Mouse (Mus musculus) forebrain, embryonic 13.5 days (tissue): ENCODE data around the gene Awat1. TPM values are rescaled to one million over a fixed set of nuclear protein-coding genes. Genes with fewer than 3 reads are reported as not detected.

Source experiments
- ATAC-seq: fragments of 200-750 bp; cut with Nextera tagmentation; 2 replicates; pipeline ENCODE4 v1.8.0; 2017
- H3K27ac ChIP-seq: fragments of 300-500 bp; sonication (generic); 2 replicates; pipeline ENCODE4 v1.5.1; 2015; ENCODE audit warnings: inconsistent platforms, mild to moderate bottlenecking, moderate library complexity
- H3K27me3 ChIP-seq: fragments of 300-500 bp; sonication (generic); 2 replicates; pipeline ENCODE4 v1.6.1; 2015; ENCODE audit warnings: mild to moderate bottlenecking, inconsistent platforms
- H3K36me3 ChIP-seq: fragments of 300-500 bp; sonication (generic); 2 replicates; pipeline ENCODE4 v1.6.1; 2015; ENCODE audit warnings: mild to moderate bottlenecking, inconsistent platforms; ENCODE audit not compliant: poor library complexity, severe bottlenecking
- H3K4me1 ChIP-seq: fragments of 300-500 bp; sonication (generic); 2 replicates; pipeline ENCODE4 v1.6.1; 2015; ENCODE audit warnings: inconsistent platforms
- H3K4me2 ChIP-seq: fragments of 300-500 bp; sonication (generic); 2 replicates; pipeline ENCODE4 v1.6.1; 2015; ENCODE audit warnings: inconsistent platforms, mild to moderate bottlenecking, moderate library complexity
- H3K4me3 ChIP-seq: fragments of 300-500 bp; sonication (generic); 2 replicates; pipeline ENCODE4 v1.5.1; 2015; ENCODE audit warnings: mild to moderate bottlenecking, inconsistent platforms
- H3K9ac ChIP-seq: fragments of 300-500 bp; sonication (generic); 2 replicates; pipeline ENCODE4 v1.6.1; 2015; ENCODE audit warnings: mild to moderate bottlenecking, inconsistent platforms
- H3K9me3 ChIP-seq: fragments of 300-500 bp; sonication (generic); replicated peaks from 2 replicates; pipeline ENCODE4 v1.6.1; 2016; ENCODE audit warnings: inconsistent platforms
- WGBS: fragments of 180-500 bp; shearing (Covaris S2); methylation state at CpG from one replicate; pipeline ENCODE4 v1.1.7; 2015; 5-methylcytosine and 5-hydroxymethylcytosine counted together
- polyA plus RNA-seq: library from polyadenylated mRNA; unstranded; fragments of >200 nt; fragmentation: Nextera tagmentation; extraction: Ambion mirVana; gene quantifications from 2 replicates; pipeline ENCODE4 v1.2.1, GENCODE M21; 2015

The Awat1 gene
- not detected in 2 replicates for polyA plus RNA-seq

- no peak within 1 kb of the TSS for H3K9ac ChIP-seq
- H3K27ac ChIP-seq = no peak within 1 kb of the TSS
- H3K4me1 ChIP-seq = no peaks in the 10 kb centered on the region
- no peaks in the 10 kb centered on the region for H3K9me3 ChIP-seq
- no peaks in the 10 kb centered on the region for H3K27me3 ChIP-seq
- WGBS = 64% methylated on average over 1 of the region's 1 CpGs
- ATAC-seq = no peak
- H3K36me3 ChIP-seq = no peaks in the 10 kb centered on the region
- no peak within 1 kb of the TSS for H3K4me3 ChIP-seq
- no peak within 1 kb of the TSS for H3K4me2 ChIP-seq
Measured at GRCm38 (mm10) chrX:100571951-100572350, at the start of gene Awat1. Awat1 (plus strand) TSS chrX:100572251.

GRCm38 (mm10) chrX:100524471-100524870, 47.6 kb upstream of the Awat1 start, which contains the start of gene Dgat2l6:
Dgat2l6 (plus strand) TSS chrX:100524838.
- H3K27ac ChIP-seq = no peak within 1 kb of the TSS
- H3K9ac ChIP-seq = no peak within 1 kb of the TSS
- 65% methylated on average over 4 of the region's 4 CpGs for WGBS
- no peak within 1 kb of the TSS for H3K4me2 ChIP-seq
- no peak within 1 kb of the TSS for H3K4me3 ChIP-seq
- no peaks in the 10 kb centered on the region for H3K4me1 ChIP-seq
- H3K36me3 ChIP-seq = no peaks in the 10 kb centered on the region
- H3K27me3 ChIP-seq = no peaks in the 10 kb centered on the region
- H3K9me3 ChIP-seq = no peaks in the 10 kb centered on the region
- ATAC-seq = no peak

GRCm38 (mm10) chrX:100556026-100556425, 16.0 kb upstream of the Awat1 start:
- no peak overlapping the region for H3K27ac ChIP-seq
- H3K4me2 ChIP-seq = no peak overlapping the region
- H3K9me3 ChIP-seq = no peaks in the 10 kb centered on the region
- no peaks in the 10 kb centered on the region for H3K36me3 ChIP-seq
- H3K4me1 ChIP-seq = no peaks in the 10 kb centered on the region
- 80% methylated on average over 3 of the region's 3 CpGs for WGBS
- no peak overlapping the region for H3K9ac ChIP-seq
- ATAC-seq = no peak
- peaks cover 4% of the 10 kb centered on the region; the same call in 1 of the 2 replicates for H3K27me3 ChIP-seq
- no peak overlapping the region for H3K4me3 ChIP-seq

GRCm38 (mm10) chrX:100565696-100566095, 6.4 kb upstream of the Awat1 start:
- H3K36me3 ChIP-seq = no peaks in the 10 kb centered on the region
- no peak for ATAC-seq
- H3K4me2 ChIP-seq = no peak overlapping the region
- H3K27ac ChIP-seq = no peak overlapping the region
- no peaks in the 10 kb centered on the region for H3K27me3 ChIP-seq
- no peak overlapping the region for H3K4me3 ChIP-seq
- 88% methylated on average over 3 of the region's 3 CpGs for WGBS
- H3K9ac ChIP-seq = no peak overlapping the region
- H3K4me1 ChIP-seq = no peaks in the 10 kb centered on the region
- no peaks in the 10 kb centered on the region for H3K9me3 ChIP-seq

- no peak for ATAC-seq
- WGBS = 67% methylated on average over 4 of the region's 4 CpGs
Measured at GRCm38 (mm10) chrX:100594791-100595190, 22.7 kb downstream of the Awat1 start, which contains the start of gene P2ry4. P2ry4 (minus strand) TSS chrX:100594869.

GRCm38 (mm10) chrX:100597439-100597838, 25.4 kb downstream of the Awat1 start:
- Histone ChIP-seq H3K4me1 (no peaks in the 10 kb centered on the region), H3K4me2 (no peak overlapping the region), H3K9me3 (no peaks in the 10 kb centered on the region), H3K27me3 (peaks cover 3% of the 10 kb centered on the region; the same call in 1 of the 2 replicates), H3K27ac (no peak overlapping the region), H3K9ac (no peak overlapping the region), H3K4me3 (no peak overlapping the region), H3K36me3 (no peaks in the 10 kb centered on the region)
- WGBS = 21% methylated on average over 5 of the region's 5 CpGs
- ATAC-seq = peak; percentile 57; the same call in 1 of the 2 replicates

More at GRCm38 (mm10) chrX:100594791-100595190, 22.7 kb downstream of the Awat1 start, which contains the start of gene P2ry4:
- no peak within 1 kb of the TSS for H3K27ac ChIP-seq
- H3K4me1 ChIP-seq = no peaks in the 10 kb centered on the region
- H3K4me2 ChIP-seq = no peak within 1 kb of the TSS
- H3K9ac ChIP-seq = no peak within 1 kb of the TSS
- no peak within 1 kb of the TSS for H3K4me3 ChIP-seq
- no peaks in the 10 kb centered on the region for H3K9me3 ChIP-seq
- peaks cover under 1% of the 10 kb centered on the region; the same call in 1 of the 2 replicates for H3K27me3 ChIP-seq
- no peaks in the 10 kb centered on the region for H3K36me3 ChIP-seq

- H3K27ac ChIP-seq = no peak overlapping the region
- no peak overlapping the region for H3K4me2 ChIP-seq
- ATAC-seq = no peak
- 68% methylated on average over 4 of the region's 4 CpGs for WGBS
- H3K27me3 ChIP-seq = peaks cover 6% of the 10 kb centered on the region; the same call in 1 of the 2 replicates
- no peaks in the 10 kb centered on the region for H3K9me3 ChIP-seq
- no peaks in the 10 kb centered on the region for H3K4me1 ChIP-seq
- no peak overlapping the region for H3K4me3 ChIP-seq
- H3K9ac ChIP-seq = no peak overlapping the region
- H3K36me3 ChIP-seq = no peaks in the 10 kb centered on the region
Measured at GRCm38 (mm10) chrX:100599755-100600154, 27.7 kb downstream of the Awat1 start.

GRCm38 (mm10) chrX:100605314-100605713, 33.3 kb downstream of the Awat1 start, which contains the start of gene Arr3:
Arr3 (plus strand) TSS chrX:100605497.
- 0 out of 2 replicates have a peak, but pooled peaks cover 3% of the 10 kb centered on the region for H3K27me3 ChIP-seq
- H3K9ac ChIP-seq = no peak within 1 kb of the TSS
- H3K27ac ChIP-seq = no peak within 1 kb of the TSS
- H3K4me3 ChIP-seq = no peak within 1 kb of the TSS
- H3K4me2 ChIP-seq = no peak within 1 kb of the TSS
- no peak for ATAC-seq
- WGBS = 46% methylated on average over 1 of the region's 1 CpGs
- H3K36me3 ChIP-seq = no peaks in the 10 kb centered on the region
- H3K4me1 ChIP-seq = no peaks in the 10 kb centered on the region
- H3K9me3 ChIP-seq = no peaks in the 10 kb centered on the region

GRCm38 (mm10) chrX:100618488-100618887, 46.4 kb downstream of the Awat1 start:
- Histone ChIP-seq H3K9me3 (no peaks in the 10 kb centered on the region), H3K4me1 (no peaks in the 10 kb centered on the region), H3K9ac (no peak overlapping the region), H3K4me3 (no peak overlapping the region), H3K4me2 (no peak overlapping the region), H3K27me3 (peaks cover 8% of the 10 kb centered on the region; the same call in 1 of the 2 replicates), H3K27ac (no peak overlapping the region), H3K36me3 (peaks cover 14% of the 10 kb centered on the region; the same call in 1 of the 2 replicates)
- WGBS = 64% methylated on average over 3 of the region's 3 CpGs
- ATAC-seq = no peak

GRCm38 (mm10) chrX:100621366-100621765, 49.3 kb downstream of the Awat1 start:
- H3K9ac ChIP-seq = no peak overlapping the region
- no peak overlapping the region for H3K27ac ChIP-seq
- no peaks in the 10 kb centered on the region for H3K9me3 ChIP-seq
- peaks cover 6% of the 10 kb centered on the region; the same call in 1 of the 2 replicates for H3K27me3 ChIP-seq
- no peak overlapping the region for H3K4me3 ChIP-seq
- peaks cover 16% of the 10 kb centered on the region; the same call in 1 of the 2 replicates for H3K36me3 ChIP-seq
- no peak overlapping the region for H3K4me2 ChIP-seq
- peaks cover 9% of the 10 kb centered on the region; the same call in 1 of the 2 replicates for H3K4me1 ChIP-seq
- no peak for ATAC-seq
- 76% methylated on average over 2 of the region's 2 CpGs for WGBS

- H3K9me3 ChIP-seq = no peaks in the 10 kb centered on the region
- no peaks in the 10 kb centered on the region for H3K27me3 ChIP-seq
- no peak overlapping the region for H3K4me3 ChIP-seq
- no peak overlapping the region for H3K9ac ChIP-seq
- WGBS = 90% methylated on average over 4 of the region's 4 CpGs
- no peak for ATAC-seq
- peaks cover 21% of the 10 kb centered on the region; the same call in 1 of the 2 replicates for H3K4me1 ChIP-seq
- H3K27ac ChIP-seq = no peak overlapping the region
- H3K36me3 ChIP-seq = peaks cover 16% of the 10 kb centered on the region; the same call in 1 of the 2 replicates
- no peak overlapping the region for H3K4me2 ChIP-seq
Measured at GRCm38 (mm10) chrX:100624242-100624641, 52.2 kb downstream of the Awat1 start.

GRCm38 (mm10) chrX:100625146-100625545, 53.1 kb downstream of the Awat1 start:
- Histone ChIP-seq H3K4me3 (peak overlapping the region; percentile 54), H3K27ac (no peak overlapping the region), H3K9me3 (no peaks in the 10 kb centered on the region), H3K9ac (peak overlapping the region; percentile 61), H3K36me3 (peaks cover 16% of the 10 kb centered on the region; the same call in 1 of the 2 replicates), H3K4me1 (peaks cover 21% of the 10 kb centered on the region; the same call in 1 of the 2 replicates), H3K4me2 (peak overlapping the region; percentile 69), H3K27me3 (no peaks in the 10 kb centered on the region)
- 44% methylated on average over 7 of the region's 7 CpGs for WGBS
- ATAC-seq = peak; percentile 4; the same call in 1 of the 2 replicates

GRCm38 (mm10) chrX:100625546-100625801, 53.4 kb downstream of the Awat1 start, which contains the start of gene Kif4:
Kif4 (plus strand) TSS chrX:100625737.
- no peaks in the 10 kb centered on the region for H3K27me3 ChIP-seq
- ATAC-seq = no peak
- H3K36me3 ChIP-seq = peaks cover 16% of the 10 kb centered on the region; the same call in 1 of the 2 replicates
- 26% methylated on average over 3 of the region's 3 CpGs for WGBS
- H3K9ac ChIP-seq = peak within 1 kb of the TSS; percentile 66
- H3K4me3 ChIP-seq = peak within 1 kb of the TSS; percentile 54
- H3K4me2 ChIP-seq = peak within 1 kb of the TSS; percentile 69
- no peaks in the 10 kb centered on the region for H3K9me3 ChIP-seq
- peaks cover 21% of the 10 kb centered on the region; the same call in 1 of the 2 replicates for H3K4me1 ChIP-seq
- peak within 1 kb of the TSS; percentile 65 for H3K27ac ChIP-seq
